Mouse (Mus musculus) embryonic facial prominence, embryonic 14.5 days (tissue): Measurements from ENCODE around the gene Apbb2. TPM values are rescaled to one million over a fixed set of nuclear protein-coding genes. Genes with fewer than 3 reads are reported as not detected.
A peak's percentile ranks its signal among the peaks of the same experiment; 100 is the strongest.

Source experiments
- ATAC-seq: fragments of 200-750 bp; cut with Nextera tagmentation; 2 replicates; pipeline ENCODE4 v1.8.0; 2017; ENCODE audit warnings: low read depth, moderate number of reproducible peaks, moderate TSS enrichment
- DNase-seq: peaks from one replicate; pipeline ENCODE4 v3.0.0-alpha.2; 2015; ENCODE audit warnings: low spot score
- H3K27ac ChIP-seq: fragments of 300-500 bp; sonication (generic); replicated peaks from 2 replicates; pipeline ENCODE4 v1.5.1; 2014; ENCODE audit warnings: low read depth, mild to moderate bottlenecking, low read length, moderate library complexity
- H3K27me3 ChIP-seq: fragments of 300-500 bp; sonication (generic); replicated peaks from 2 replicates; pipeline ENCODE4 v1.6.1; 2014; ENCODE audit warnings: low read length; ENCODE audit not compliant: control insufficient read depth, insufficient read depth
- H3K36me3 ChIP-seq: fragments of 300-500 bp; sonication (generic); 2 replicates; pipeline ENCODE4 v1.6.1; 2014; ENCODE audit warnings: low read length, mixed read lengths; ENCODE audit not compliant: control insufficient read depth, insufficient read depth
- H3K4me1 ChIP-seq: fragments of 300-500 bp; sonication (generic); 2 replicates; pipeline ENCODE4 v1.6.1; 2014; ENCODE audit warnings: antibody characterized with exemption, low read length; ENCODE audit not compliant: control insufficient read depth, insufficient read depth
- H3K4me2 ChIP-seq: fragments of 300-500 bp; sonication (generic); 2 replicates; pipeline ENCODE4 v1.6.1; 2014; ENCODE audit warnings: low read depth, mild to moderate bottlenecking, low read length, moderate library complexity, mixed read lengths
- H3K4me3 ChIP-seq: fragments of 300-500 bp; sonication (generic); 2 replicates; pipeline ENCODE4 v1.5.1; 2014; ENCODE audit warnings: low read depth, mild to moderate bottlenecking, low read length
- H3K9ac ChIP-seq: fragments of 300-500 bp; sonication (generic); 2 replicates; pipeline ENCODE4 v1.6.1; 2014; ENCODE audit warnings: low read depth, mild to moderate bottlenecking, low read length, moderate library complexity, mixed read lengths
- H3K9me3 ChIP-seq: fragments of 300-500 bp; sonication (generic); 2 replicates; pipeline ENCODE4 v1.6.1; 2016; ENCODE audit warnings: low read length; ENCODE audit not compliant: control insufficient read depth
- WGBS: fragments of 180-500 bp; shearing (Covaris S2); extraction: QIAGEN DNeasy Blood & Tissue Kit; methylation state at CpG from one replicate; pipeline ENCODE4 v1.1.7; 2014; 5-methylcytosine and 5-hydroxymethylcytosine counted together
- polyA plus RNA-seq: library from polyadenylated mRNA; unstranded; fragments of >200 nt; fragmentation: Nextera tagmentation; extraction: Ambion mirVana; gene quantifications from 2 replicates; pipeline ENCODE4 v1.2.1, GENCODE M21; 2014

Apbb2 gene
- polyA plus RNA-seq, 1 experiment from 2014 or later = 39.8 TPM

GRCm38 (mm10) chr5:66517503-66517902 is 101.1 kb downstream of the Apbb2 start:
- Histone ChIP-seq H3K4me1 (peaks cover 13% of the 10 kb centered on the region), H3K27ac (peak overlapping the region; percentile 40), H3K9ac (no peak overlapping the region), H3K27me3 (no peaks in the 10 kb centered on the region), H3K9me3 (no peaks in the 10 kb centered on the region), H3K4me2 (no peak overlapping the region), H3K4me3 (no peak overlapping the region), H3K36me3 (no peaks in the 10 kb centered on the region)
- WGBS = 52% methylated on average over 6 of the region's 6 CpGs
- DNase-seq = peak; percentile 61
- no peak; the same call in 1 of the 2 replicates for ATAC-seq

DNA sequence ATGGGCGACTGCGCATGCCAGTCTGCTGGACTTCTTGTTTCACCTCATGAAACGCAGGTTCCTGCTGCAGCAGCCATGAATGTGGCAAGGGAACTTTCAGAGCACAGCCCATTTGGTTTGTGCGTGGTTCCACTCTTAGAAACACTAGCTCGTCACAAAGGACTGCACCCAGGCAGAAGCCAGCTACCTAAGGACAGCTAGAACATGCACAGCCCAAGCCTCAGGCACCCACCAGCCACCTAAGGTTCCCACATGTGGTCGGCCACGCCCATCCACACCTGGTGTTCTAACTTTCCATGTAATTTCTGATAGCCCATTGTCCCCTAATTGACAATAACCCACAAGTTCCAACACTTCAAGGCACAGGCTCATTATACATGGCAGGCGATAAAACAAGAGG is 102.3 kb downstream of the Apbb2 start:
- Histone ChIP-seq H3K4me1 (peaks cover 13% of the 10 kb centered on the region), H3K9me3 (no peaks in the 10 kb centered on the region), H3K4me3 (no peak overlapping the region), H3K4me2 (no peak overlapping the region), H3K27ac (no peak overlapping the region), H3K27me3 (no peaks in the 10 kb centered on the region), H3K9ac (no peak overlapping the region), H3K36me3 (no peaks in the 10 kb centered on the region)
- no peak for DNase-seq
- no peak for ATAC-seq
- WGBS = 85% methylated on average over 8 of the region's 8 CpGs

DNA sequence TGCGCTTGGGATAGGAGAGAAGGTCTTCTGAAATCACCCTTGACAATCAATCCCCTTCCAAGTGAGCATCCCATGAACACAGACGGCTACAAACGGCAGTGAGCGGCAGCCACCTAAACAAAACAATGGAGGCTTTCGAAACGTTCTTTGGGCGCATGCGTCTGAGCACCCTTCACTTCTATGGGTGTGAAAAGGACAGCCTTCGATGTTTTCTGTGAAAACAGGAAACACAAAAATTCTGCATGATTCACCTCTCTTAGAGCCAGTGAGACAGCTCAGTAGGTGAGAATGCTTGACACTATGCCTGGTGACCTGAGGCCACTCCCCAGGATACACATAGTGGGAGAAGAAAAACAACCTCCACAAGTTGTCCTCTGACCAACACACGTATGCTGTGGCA is 103.3 kb downstream of the Apbb2 start:
- Histone ChIP-seq H3K36me3 (no peaks in the 10 kb centered on the region), H3K4me2 (no peak overlapping the region), H3K27ac (no peak overlapping the region), H3K27me3 (no peaks in the 10 kb centered on the region), H3K9ac (no peak overlapping the region), H3K9me3 (no peaks in the 10 kb centered on the region), H3K4me3 (no peak overlapping the region), H3K4me1 (peaks cover 13% of the 10 kb centered on the region)
- ATAC-seq = no peak
- DNase-seq = no peak
- WGBS = 71% methylated on average over 10 of the region's 10 CpGs

GRCm38 (mm10) chr5:66514659-66515058 is 103.9 kb downstream of the Apbb2 start:
- Histone ChIP-seq H3K27me3 (no peaks in the 10 kb centered on the region), H3K4me3 (no peak overlapping the region), H3K9ac (no peak overlapping the region), H3K4me2 (no peak overlapping the region), H3K27ac (no peak overlapping the region), H3K36me3 (no peaks in the 10 kb centered on the region), H3K9me3 (no peaks in the 10 kb centered on the region), H3K4me1 (peaks cover 13% of the 10 kb centered on the region)
- 67% methylated on average over 6 of the region's 6 CpGs for WGBS
- ATAC-seq (no peak), DNase-seq (no peak)

DNA sequence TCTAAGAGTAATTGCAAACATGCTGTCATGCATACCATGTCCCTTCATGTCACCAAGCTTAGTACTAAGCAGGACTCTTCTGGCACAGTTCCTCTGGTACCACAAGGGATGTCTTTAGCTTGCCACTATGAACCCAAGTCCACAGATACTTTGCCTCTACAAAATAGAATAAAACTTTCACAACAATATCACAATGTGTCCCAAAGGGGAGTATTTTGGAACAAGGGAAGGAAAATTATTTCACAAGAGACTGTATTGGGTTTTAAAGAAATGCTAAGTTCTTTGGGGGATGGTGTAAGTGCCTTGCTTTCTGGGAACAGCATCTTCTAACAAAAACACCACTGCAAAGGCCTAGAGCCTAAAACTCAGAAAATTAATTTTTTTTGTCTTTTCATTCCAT is 105.2 kb downstream of the Apbb2 start:
- DNase-seq (no peak), ATAC-seq (no peak)
- no peaks in the 10 kb centered on the region for H3K27me3 ChIP-seq
- peaks cover 10% of the 10 kb centered on the region for H3K4me1 ChIP-seq
- no peaks in the 10 kb centered on the region for H3K36me3 ChIP-seq
- H3K9ac ChIP-seq = no peak overlapping the region
- no peak overlapping the region for H3K27ac ChIP-seq
- H3K4me3 ChIP-seq = no peak overlapping the region
- no peak overlapping the region for H3K4me2 ChIP-seq
- no peaks in the 10 kb centered on the region for H3K9me3 ChIP-seq

DNA sequence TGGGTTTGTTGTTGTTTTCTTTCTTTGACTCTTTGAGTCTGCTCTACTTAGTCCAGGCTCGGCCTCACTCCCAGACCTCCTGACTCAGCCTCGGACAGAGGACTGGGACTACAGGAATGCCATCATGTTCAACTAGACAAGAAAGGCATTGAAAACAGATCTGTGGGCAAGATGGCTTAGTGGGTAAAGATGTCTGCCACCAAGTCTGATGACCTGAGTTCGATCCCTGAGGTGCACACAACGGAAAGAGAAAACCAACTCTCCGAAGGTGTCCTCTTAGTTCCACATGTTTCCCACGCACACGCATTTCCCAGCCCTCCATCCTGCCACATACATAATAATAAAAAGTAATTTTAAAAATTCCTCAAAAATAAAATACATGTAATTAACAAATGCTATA is 106.1 kb downstream of the Apbb2 start:
- Histone ChIP-seq H3K9ac (no peak overlapping the region), H3K36me3 (no peaks in the 10 kb centered on the region), H3K9me3 (no peaks in the 10 kb centered on the region), H3K27me3 (no peaks in the 10 kb centered on the region), H3K4me3 (no peak overlapping the region), H3K4me2 (no peak overlapping the region), H3K4me1 (peaks cover 6% of the 10 kb centered on the region; the same call in 1 of the 2 replicates), H3K27ac (no peak overlapping the region)
- 92% methylated on average over 7 of the region's 7 CpGs for WGBS
- no peak for DNase-seq
- ATAC-seq = no peak

DNA sequence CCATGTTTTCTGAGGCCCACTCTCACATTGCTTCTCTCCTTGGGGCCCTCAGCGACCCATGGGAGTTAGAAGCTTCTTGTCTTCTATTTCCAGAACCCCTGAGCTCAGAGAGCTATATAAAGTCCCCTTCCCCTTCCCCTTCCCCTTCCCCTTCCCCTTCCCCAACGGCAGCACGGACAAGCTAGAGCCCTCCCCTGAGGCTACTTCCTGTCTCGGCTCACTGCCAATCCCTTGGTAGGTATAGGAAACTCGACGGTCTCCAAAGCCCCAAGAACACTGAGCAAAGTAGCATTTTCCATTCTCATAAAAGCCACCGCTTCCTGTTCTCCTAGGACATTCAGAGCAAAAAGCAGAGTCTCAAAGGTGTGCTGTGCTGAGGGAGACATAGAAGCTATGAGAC is 107.9 kb downstream of the Apbb2 start:
- H3K4me1 ChIP-seq = peaks cover 6% of the 10 kb centered on the region; the same call in 1 of the 2 replicates
- H3K36me3 ChIP-seq = no peaks in the 10 kb centered on the region
- 75% methylated on average over 6 of the region's 7 CpGs for WGBS
- no peak overlapping the region for H3K9ac ChIP-seq
- H3K27me3 ChIP-seq = no peaks in the 10 kb centered on the region
- ATAC-seq = no peak
- no peak overlapping the region; the same call in 1 of the 2 replicates for H3K27ac ChIP-seq
- DNase-seq = peak; percentile 43
- H3K9me3 ChIP-seq = no peaks in the 10 kb centered on the region
- no peak overlapping the region for H3K4me3 ChIP-seq
- no peak overlapping the region for H3K4me2 ChIP-seq

DNA sequence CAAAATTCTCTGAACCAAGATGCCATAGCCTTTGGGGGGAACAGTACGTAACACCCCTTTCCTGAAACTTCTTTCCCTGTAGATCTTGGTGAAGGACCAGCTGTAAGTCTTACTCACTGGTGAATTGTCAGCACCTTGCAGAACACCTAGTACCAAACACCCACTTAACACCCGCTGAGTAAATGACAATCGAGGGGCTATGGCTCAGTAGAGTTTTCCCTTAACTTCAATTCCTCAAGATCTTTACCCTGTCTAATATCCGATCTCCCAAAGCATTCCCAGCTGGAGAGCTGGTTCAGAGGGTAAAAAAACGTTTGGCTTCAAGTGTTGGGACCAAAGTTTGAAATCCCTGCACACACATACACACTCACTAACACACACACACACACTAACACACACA is 109.4 kb downstream of the Apbb2 start:
- Histone ChIP-seq H3K4me3 (no peak overlapping the region), H3K27ac (no peak overlapping the region; the same call in 1 of the 2 replicates), H3K9ac (no peak overlapping the region), H3K27me3 (no peaks in the 10 kb centered on the region), H3K4me2 (no peak overlapping the region), H3K9me3 (no peaks in the 10 kb centered on the region), H3K36me3 (no peaks in the 10 kb centered on the region), H3K4me1 (peaks cover 4% of the 10 kb centered on the region; the same call in 1 of the 2 replicates)
- ATAC-seq (no peak), DNase-seq (no peak)
- 71% methylated on average over 5 of the region's 5 CpGs for WGBS

- no peaks in the 10 kb centered on the region for H3K36me3 ChIP-seq
- H3K27me3 ChIP-seq = no peaks in the 10 kb centered on the region
- H3K27ac ChIP-seq = no peak overlapping the region
- H3K4me1 ChIP-seq = peaks cover 11% of the 10 kb centered on the region; the same call in 1 of the 2 replicates
- no peak for ATAC-seq
- no peak overlapping the region for H3K4me3 ChIP-seq
- H3K9me3 ChIP-seq = no peaks in the 10 kb centered on the region
- 90% methylated on average over 3 of the region's 3 CpGs for WGBS
- DNase-seq = no peak
- no peak overlapping the region for H3K4me2 ChIP-seq
- no peak overlapping the region for H3K9ac ChIP-seq
These were observed 113.0 kb downstream of the Apbb2 start for GRCm38 (mm10) chr5:66505578-66505977.
